Mouse (Mus musculus) heart, embryonic 13.5 days (tissue): ENCODE measurements around the gene Vac14. TPM values are rescaled to one million over a fixed set of nuclear protein-coding genes. Genes with fewer than 3 reads are reported as not detected.
A peak's percentile ranks its signal among the peaks of the same experiment; 100 is the strongest.

Experiments
- ATAC-seq: fragments of 200-750 bp; cut with Nextera tagmentation; 2 replicates; pipeline ENCODE4 v1.8.0; 2017; ENCODE audit warnings: moderate TSS enrichment; ENCODE audit not compliant: insufficient number of reproducible peaks, low FRiP score, low TSS enrichment; ENCODE audit errors: extremely low read depth
- H3K27ac ChIP-seq: fragments of 300-500 bp; sonication (generic); replicated peaks from 2 replicates; pipeline ENCODE4 v1.5.1; 2015; ENCODE audit warnings: moderate library complexity, mild to moderate bottlenecking, inconsistent platforms
- H3K27me3 ChIP-seq: fragments of 300-500 bp; sonication (generic); replicated peaks from 2 replicates; pipeline ENCODE4 v1.6.1; 2015; ENCODE audit warnings: mild to moderate bottlenecking, inconsistent platforms
- H3K36me3 ChIP-seq: fragments of 300-500 bp; sonication (generic); 2 replicates; pipeline ENCODE4 v1.6.1; 2015; ENCODE audit warnings: mild to moderate bottlenecking, inconsistent platforms
- H3K4me1 ChIP-seq: fragments of 300-500 bp; sonication (generic); 2 replicates; pipeline ENCODE4 v1.6.1; 2015; ENCODE audit warnings: inconsistent platforms
- H3K4me2 ChIP-seq: fragments of 300-500 bp; sonication (generic); 2 replicates; pipeline ENCODE4 v1.6.1; 2015; ENCODE audit warnings: inconsistent platforms, mild to moderate bottlenecking, moderate library complexity
- H3K4me3 ChIP-seq: fragments of 300-500 bp; sonication (generic); 2 replicates; pipeline ENCODE4 v1.5.1; 2015; ENCODE audit warnings: moderate library complexity, mild to moderate bottlenecking, inconsistent platforms
- H3K9ac ChIP-seq: fragments of 300-500 bp; sonication (generic); 2 replicates; pipeline ENCODE4 v1.6.1; 2015; ENCODE audit warnings: inconsistent platforms, mild to moderate bottlenecking, moderate library complexity
- H3K9me3 ChIP-seq: fragments of 300-500 bp; sonication (generic); 2 replicates; pipeline ENCODE4 v1.6.1; 2016; ENCODE audit warnings: inconsistent platforms
- WGBS: fragments of 180-500 bp; shearing (Covaris S2); methylation state at CpG from one replicate; pipeline ENCODE4 v1.1.7; 2015; ENCODE audit warnings: mixed read lengths; 5-methylcytosine and 5-hydroxymethylcytosine counted together
- polyA plus RNA-seq: library from polyadenylated mRNA; unstranded; fragments of >200 nt; fragmentation: Nextera tagmentation; extraction: Ambion mirVana; gene quantifications from 2 replicates; pipeline ENCODE4 v1.2.1, GENCODE M21; 2015

Gene Vac14
- polyA plus RNA-seq, 1 experiment from 2014 or later: 17.3 TPM

DNA sequence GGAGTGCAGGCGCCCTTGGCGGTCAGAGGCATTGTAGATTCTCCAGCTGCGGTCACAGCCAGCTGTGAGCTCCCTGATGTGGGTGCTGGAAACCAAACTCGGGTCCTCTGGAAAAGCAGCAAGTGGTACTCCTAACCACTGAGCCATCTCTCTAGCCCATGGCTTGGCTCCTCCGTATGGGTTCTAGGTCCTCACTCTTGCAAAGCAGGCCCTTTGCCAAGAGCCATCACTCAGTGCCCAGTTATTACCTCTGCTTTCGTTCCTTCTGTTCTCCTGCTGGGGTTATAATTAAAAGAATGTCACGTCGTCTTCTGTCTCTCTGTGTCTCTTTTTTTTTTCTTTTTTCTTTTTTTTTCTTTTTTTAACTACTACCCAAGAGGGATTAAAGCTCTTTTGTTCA is 114.7 kb downstream of the Vac14 start:
- no peak overlapping the region for H3K4me2 ChIP-seq
- H3K9me3 ChIP-seq: no peaks in the 10 kb centered on the region
- 90% methylated on average over 8 of the region's 8 CpGs for WGBS
- no peak overlapping the region for H3K4me3 ChIP-seq
- H3K36me3 ChIP-seq: peaks cover 100% of the 10 kb centered on the region
- no peak for ATAC-seq
- no peak overlapping the region for H3K9ac ChIP-seq
- no peak overlapping the region for H3K27ac ChIP-seq
- no peaks in the 10 kb centered on the region for H3K27me3 ChIP-seq
- no peaks in the 10 kb centered on the region for H3K4me1 ChIP-seq

GRCm38 (mm10) chr8:110738591-110739195 is 120.3 kb downstream of the Vac14 start:
- H3K9me3 ChIP-seq: no peaks in the 10 kb centered on the region
- no peaks in the 10 kb centered on the region for H3K4me1 ChIP-seq
- peak; percentile 26; the same call in 1 of the 2 replicates for ATAC-seq
- H3K4me3 ChIP-seq: no peak overlapping the region
- no peaks in the 10 kb centered on the region for H3K27me3 ChIP-seq
- H3K36me3 ChIP-seq: peaks cover 72% of the 10 kb centered on the region
- no peak overlapping the region for H3K4me2 ChIP-seq
- H3K9ac ChIP-seq: no peak overlapping the region
- no peak overlapping the region for H3K27ac ChIP-seq
- 89% methylated on average over 35 of the region's 35 CpGs for WGBS

- Histone ChIP-seq H3K4me1 (peaks cover 10% of the 10 kb centered on the region), H3K36me3 (peaks cover 52% of the 10 kb centered on the region), H3K9ac (no peak overlapping the region), H3K27me3 (no peaks in the 10 kb centered on the region), H3K27ac (no peak overlapping the region), H3K4me2 (no peak overlapping the region), H3K9me3 (no peaks in the 10 kb centered on the region), H3K4me3 (no peak overlapping the region)
- no peak for ATAC-seq
- WGBS: 75% methylated on average over 5 of the region's 5 CpGs
Measured at GRCm38 (mm10) chr8:110740629-110741175, 122.3 kb downstream of the Vac14 start.

DNA sequence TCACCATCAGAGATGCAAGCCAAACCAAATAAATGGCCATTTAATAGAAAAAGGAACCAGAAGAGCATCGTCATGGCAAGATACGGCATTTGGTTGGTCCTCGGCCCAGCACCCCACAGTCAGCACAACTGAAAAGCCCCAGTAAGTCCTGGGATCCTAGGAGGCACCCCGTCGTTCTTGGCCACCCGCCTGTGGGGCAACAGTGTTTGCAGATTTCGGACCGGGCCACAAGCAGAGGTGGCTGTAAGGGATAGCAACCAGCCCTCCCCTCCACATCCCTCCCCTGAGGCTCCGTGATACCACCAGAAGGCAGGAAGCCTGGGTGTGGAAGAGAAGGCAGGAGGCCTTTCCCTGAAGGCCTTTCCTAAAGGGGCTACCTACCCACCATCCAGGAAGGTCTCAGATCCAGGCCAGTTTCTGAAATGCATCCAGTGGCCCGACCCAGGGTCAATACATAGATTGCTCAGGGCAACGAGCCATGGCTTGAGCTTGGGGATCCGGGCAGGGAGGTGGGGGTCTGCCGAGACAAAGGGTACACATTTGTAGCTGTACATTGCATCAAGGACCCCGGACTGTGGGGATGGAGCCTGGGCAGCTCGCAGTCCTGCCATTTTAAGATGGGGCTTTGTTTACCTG is 123.5 kb downstream of the Vac14 start:
- Histone ChIP-seq H3K36me3 (peaks cover 40% of the 10 kb centered on the region), H3K27me3 (no peaks in the 10 kb centered on the region), H3K27ac (no peak overlapping the region), H3K4me2 (no peak overlapping the region), H3K4me1 (peaks cover 10% of the 10 kb centered on the region), H3K9ac (no peak overlapping the region), H3K9me3 (no peaks in the 10 kb centered on the region), H3K4me3 (no peak overlapping the region)
- ATAC-seq: no peak
- WGBS: 75% methylated on average over 15 of the region's 15 CpGs

GRCm38 (mm10) chr8:110742452-110742818 is 124.0 kb downstream of the Vac14 start:
- H3K27ac ChIP-seq: no peak overlapping the region
- WGBS: 79% methylated on average over 5 of the region's 5 CpGs
- no peaks in the 10 kb centered on the region for H3K27me3 ChIP-seq
- H3K4me2 ChIP-seq: no peak overlapping the region
- ATAC-seq: no peak
- H3K9me3 ChIP-seq: no peaks in the 10 kb centered on the region
- H3K36me3 ChIP-seq: peaks cover 35% of the 10 kb centered on the region
- no peak overlapping the region for H3K4me3 ChIP-seq
- no peak overlapping the region for H3K9ac ChIP-seq
- peaks cover 10% of the 10 kb centered on the region for H3K4me1 ChIP-seq

- Histone ChIP-seq H3K9me3 (no peaks in the 10 kb centered on the region), H3K4me2 (no peak overlapping the region), H3K36me3 (peaks cover 7% of the 10 kb centered on the region), H3K9ac (no peak overlapping the region), H3K27me3 (peaks cover 12% of the 10 kb centered on the region), H3K4me3 (no peak overlapping the region), H3K27ac (no peak overlapping the region), H3K4me1 (peaks cover 10% of the 10 kb centered on the region)
- 92% methylated on average over 10 of the region's 10 CpGs for WGBS
- no peak for ATAC-seq
Measured at GRCm38 (mm10) chr8:110745162-110745561, 126.8 kb downstream of the Vac14 start.

DNA sequence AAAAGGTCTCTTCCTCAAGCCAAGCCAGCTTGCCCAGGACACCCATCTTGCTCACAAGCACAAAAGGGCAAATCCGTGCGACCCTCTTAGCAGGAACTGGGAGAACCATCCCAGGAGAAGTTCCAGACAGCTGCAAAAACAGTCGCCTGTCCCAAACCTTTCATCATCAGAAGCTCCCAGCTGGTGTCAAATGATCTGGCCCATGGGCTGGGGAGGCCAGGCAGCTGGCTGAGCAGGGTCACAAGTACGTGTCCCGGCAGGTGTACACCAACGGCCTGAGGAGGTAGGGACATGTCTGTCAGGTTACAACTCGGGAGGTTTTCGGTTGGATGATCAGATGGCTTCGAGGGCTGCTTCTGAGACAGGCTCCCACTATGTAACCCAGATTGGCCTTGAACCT is 128.3 kb downstream of the Vac14 start:
- no peak overlapping the region for H3K9ac ChIP-seq
- H3K9me3 ChIP-seq: no peaks in the 10 kb centered on the region
- no peak overlapping the region for H3K4me2 ChIP-seq
- peaks cover 10% of the 10 kb centered on the region for H3K4me1 ChIP-seq
- 61% methylated on average over 9 of the region's 9 CpGs for WGBS
- peaks cover 12% of the 10 kb centered on the region for H3K27me3 ChIP-seq
- ATAC-seq: no peak
- no peak overlapping the region for H3K4me3 ChIP-seq
- H3K36me3 ChIP-seq: no peaks in the 10 kb centered on the region
- H3K27ac ChIP-seq: no peak overlapping the region

- WGBS: 52% methylated on average over 10 of the region's 10 CpGs
- Histone ChIP-seq H3K27me3 (peaks cover 12% of the 10 kb centered on the region), H3K27ac (no peak overlapping the region), H3K36me3 (no peaks in the 10 kb centered on the region), H3K4me3 (no peak overlapping the region), H3K4me2 (no peak overlapping the region), H3K9me3 (no peaks in the 10 kb centered on the region), H3K9ac (no peak overlapping the region), H3K4me1 (peaks cover 7% of the 10 kb centered on the region)
- ATAC-seq: no peak
Measured at GRCm38 (mm10) chr8:110749500-110750170, 131.2 kb downstream of the Vac14 start.

GRCm38 (mm10) chr8:110750269-110750668 is 131.9 kb downstream of the Vac14 start:
- H3K9ac ChIP-seq: no peak overlapping the region
- H3K27ac ChIP-seq: no peak overlapping the region
- no peaks in the 10 kb centered on the region for H3K36me3 ChIP-seq
- H3K4me3 ChIP-seq: no peak overlapping the region
- no peaks in the 10 kb centered on the region for H3K9me3 ChIP-seq
- H3K4me2 ChIP-seq: no peak overlapping the region
- peaks cover 7% of the 10 kb centered on the region for H3K4me1 ChIP-seq
- peaks cover 16% of the 10 kb centered on the region for H3K27me3 ChIP-seq
- WGBS: 37% methylated on average over 13 of the region's 13 CpGs
- ATAC-seq: no peak

- 76% methylated on average over 5 of the region's 5 CpGs for WGBS
- no peak for ATAC-seq
- H3K4me3 ChIP-seq: no peak overlapping the region
Measured at GRCm38 (mm10) chr8:110751490-110751889, 133.1 kb downstream of the Vac14 start.

GRCm38 (mm10) chr8:110754713-110755112 is 136.3 kb downstream of the Vac14 start:
- 0 out of 2 replicates have a peak, but pooled peaks cover 4% of the 10 kb centered on the region for H3K27me3 ChIP-seq
- no peak overlapping the region for H3K4me2 ChIP-seq
- 43% methylated on average over 4 of the region's 4 CpGs for WGBS
- H3K4me3 ChIP-seq: no peak overlapping the region
- H3K9me3 ChIP-seq: no peaks in the 10 kb centered on the region
- H3K9ac ChIP-seq: no peak overlapping the region
- H3K36me3 ChIP-seq: no peaks in the 10 kb centered on the region
- no peak overlapping the region for H3K27ac ChIP-seq
- ATAC-seq: no peak
- H3K4me1 ChIP-seq: peaks cover 9% of the 10 kb centered on the region

More at GRCm38 (mm10) chr8:110751490-110751889, 133.1 kb downstream of the Vac14 start:
- Histone ChIP-seq H3K9ac (no peak overlapping the region), H3K4me1 (peaks cover 9% of the 10 kb centered on the region), H3K4me2 (no peak overlapping the region), H3K9me3 (no peaks in the 10 kb centered on the region), H3K27ac (no peak overlapping the region), H3K27me3 (peaks cover 16% of the 10 kb centered on the region), H3K36me3 (no peaks in the 10 kb centered on the region)
